Mouse (Mus musculus) ES-Bruce4 (cell line): Measurements from ENCODE around the gene Pdp2.

Experiments used
- CTCF ChIP-seq: IDR thresholded peaks from one replicate; pipeline ENCODE4 v1.8.1; 2011; ENCODE audit warnings: low read depth, low read length
- POLR2A ChIP-seq: IDR thresholded peaks from one replicate; pipeline ENCODE4 v1.8.1; 2011; ENCODE audit warnings: low read length; ENCODE audit not compliant: insufficient read depth

DNA sequence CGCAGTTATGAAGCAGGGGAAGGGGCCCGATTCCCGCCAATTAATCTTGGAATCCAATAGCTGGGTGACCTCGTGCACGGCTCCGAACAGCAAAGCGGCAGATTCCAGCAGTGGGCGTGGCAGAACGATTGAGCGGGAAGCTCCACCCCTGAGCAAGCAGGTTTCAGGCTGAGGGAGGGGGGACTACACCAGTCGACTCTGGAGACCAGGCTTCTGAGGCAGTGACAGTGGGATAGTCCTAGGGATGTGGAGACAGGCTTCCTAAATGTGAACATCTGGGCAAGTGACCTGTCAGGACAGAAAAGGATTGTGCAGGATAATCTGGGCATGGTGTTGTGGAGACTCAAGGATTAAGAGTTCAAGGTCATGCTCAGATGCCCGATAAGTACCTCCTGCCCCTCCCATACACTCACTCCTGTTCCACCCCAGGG lies 10.7 kb downstream of the Pdp2 start:
- TF ChIP-seq CTCF (no peak), POLR2A (no peak)
